Mouse (Mus musculus): ENCODE measurements at regions not wholly inside any gene's neighbourhood (a gene's known extent, or its start where the extent isn't known, plus 50 kb on each side); places are given as distances from the start of the nearest gene placed in this dataset.
"Not testable (repeated sequence)": the region's sequence is repeated elsewhere in the genome, so short reads cannot be mapped to it uniquely, and the experiment has no call there.

GRCm38 (mm10) chr15:8831720-8832620 lies 121.4 kb upstream of the Slc1a3 start:
- DNase-seq (ENCODE audit: inconsistent age in 2 of 2, low spot score in 1 of 2): no peak

DNA sequence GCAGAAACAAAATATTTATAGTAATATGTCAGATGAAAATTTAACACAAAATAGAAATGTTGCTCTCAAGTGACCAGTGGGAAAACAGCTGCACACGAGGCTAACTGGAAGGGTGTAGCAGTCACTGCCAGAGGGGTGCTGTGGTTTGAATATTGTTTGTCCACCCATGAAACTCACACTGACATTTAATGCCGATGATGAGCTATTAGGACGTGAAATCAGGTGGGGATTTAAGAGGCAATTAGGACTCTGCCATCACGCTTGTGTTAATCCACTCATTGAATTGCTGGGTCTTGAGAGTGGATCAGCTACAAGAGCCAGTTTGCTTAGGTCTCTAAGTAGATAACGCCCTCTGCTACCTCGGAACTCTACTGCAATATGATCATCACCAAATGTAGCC lies 114.3 kb upstream of the Slc1a3 start:
- DNase-seq (ENCODE audit: inconsistent age in 2 of 2, low spot score in 1 of 2): no peak

DNA sequence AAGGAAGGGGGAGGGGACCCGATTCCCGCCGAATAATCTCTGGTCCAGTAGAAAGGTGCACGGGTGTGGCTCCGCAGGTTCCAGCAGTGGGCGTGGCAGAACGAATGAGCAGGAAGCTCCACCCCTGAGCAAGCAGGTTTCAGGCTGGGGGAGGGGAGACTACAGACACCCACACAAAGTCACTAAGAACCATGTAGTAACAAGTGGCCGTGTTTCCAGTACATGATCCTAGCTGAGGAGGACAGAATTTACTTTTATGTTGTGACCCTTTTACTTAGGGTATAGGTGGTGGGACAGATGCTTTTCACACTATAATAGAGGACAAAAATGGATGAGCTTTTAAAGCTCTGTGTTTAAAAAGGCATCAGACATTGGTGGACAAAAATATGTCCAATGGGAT lies 112.2 kb upstream of the Slc1a3 start:
- not testable (repeated sequence) for DNase-seq (ENCODE audit: inconsistent age in 2 of 2, low spot score in 1 of 2)

DNA sequence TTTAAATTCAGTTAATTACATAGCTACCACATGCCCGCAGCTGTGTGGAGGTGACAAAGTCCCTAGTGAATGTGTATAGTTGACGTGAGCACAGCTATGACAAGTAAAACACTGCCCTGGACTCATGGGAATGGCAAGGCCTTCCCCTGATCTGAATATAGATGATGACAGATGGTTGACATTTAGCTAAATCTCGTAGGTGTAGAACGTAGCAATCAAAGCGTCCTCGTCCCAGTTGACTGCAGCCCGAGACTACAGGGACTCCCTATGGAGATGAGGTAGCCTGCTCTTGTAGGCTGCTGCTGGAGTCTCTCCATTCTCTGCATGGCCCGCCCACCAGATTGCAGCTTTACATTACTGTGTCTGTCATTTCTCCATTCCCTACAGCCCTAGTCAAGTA lies 107.0 kb upstream of the Slc1a3 start:
- no peak for DNase-seq (ENCODE audit: inconsistent age in 2 of 2, low spot score in 1 of 2)

DNA sequence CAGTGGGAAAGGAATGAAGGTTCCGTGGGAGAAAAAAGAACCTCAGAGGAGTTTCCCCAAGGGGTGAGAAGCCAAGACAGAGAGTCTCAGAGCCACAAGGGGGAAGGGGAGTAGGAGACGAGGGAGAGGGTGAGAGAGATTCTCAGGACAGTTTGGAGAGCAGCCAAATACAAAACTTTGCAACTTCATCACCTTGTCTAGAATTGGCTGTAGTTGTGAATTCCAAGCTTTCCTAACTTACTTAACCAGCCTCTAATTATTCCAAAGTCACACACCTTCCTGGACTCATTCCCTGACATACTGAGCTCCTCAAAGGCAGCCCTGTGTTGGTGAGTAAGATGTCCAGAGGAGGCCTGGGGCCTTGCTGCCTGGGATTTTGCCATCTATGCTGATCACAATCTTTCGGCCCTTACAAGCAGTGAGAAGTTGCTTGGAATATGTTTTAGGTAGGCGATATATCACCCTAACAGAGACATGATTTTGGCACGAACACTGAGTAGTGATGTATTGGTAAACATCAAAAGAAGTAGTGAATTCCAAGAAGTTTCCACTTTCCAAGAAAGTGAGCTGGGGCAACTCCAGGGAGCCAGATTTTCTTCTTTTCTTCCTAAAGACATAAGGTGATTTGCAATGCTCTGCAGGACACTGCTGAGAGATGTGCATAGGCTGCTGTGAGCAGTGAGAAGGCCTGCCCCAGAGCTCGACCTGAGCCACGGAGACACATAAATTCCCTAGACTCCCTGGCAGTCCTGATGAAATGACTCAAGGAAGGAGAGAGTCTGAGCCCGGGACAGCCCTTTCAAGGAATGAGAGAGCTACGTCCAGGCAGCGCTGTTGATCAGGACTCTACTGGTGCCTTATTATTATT lies 106.2 kb upstream of the Slc1a3 start:
- peak in 1 of 2 experiments; percentile 31 for DNase-seq (ENCODE audit: inconsistent age in 2 of 2, low spot score in 1 of 2)

- DNase-seq (ENCODE audit: inconsistent age in 2 of 2, low spot score in 1 of 2): no peak
Measured at GRCm38 (mm10) chr15:8815958-8816357, 105.4 kb upstream of the Slc1a3 start.

DNA sequence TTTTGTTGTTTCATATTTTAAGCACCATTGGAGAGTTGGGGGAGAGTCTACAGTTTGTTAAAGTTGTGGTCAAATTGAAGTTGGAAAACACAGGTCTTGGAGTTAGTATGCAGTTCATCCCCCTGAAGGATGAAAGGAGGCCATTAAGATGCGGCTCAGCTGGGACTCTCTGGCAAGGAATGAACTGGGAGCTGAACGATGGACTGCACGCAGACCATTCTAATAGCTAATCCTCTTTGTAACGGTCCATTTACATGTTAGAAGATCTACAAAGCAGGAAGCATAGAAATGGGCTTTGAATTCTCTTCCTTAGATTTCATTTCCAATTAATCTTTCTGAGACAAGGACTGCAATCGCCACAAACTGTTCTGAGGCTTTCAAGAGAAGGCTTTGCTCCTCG lies 104.7 kb upstream of the Slc1a3 start:
- no peak for DNase-seq (ENCODE audit: inconsistent age in 2 of 2, low spot score in 1 of 2)

GRCm38 (mm10) chr15:8806354-8806753 lies 95.8 kb upstream of the Slc1a3 start:
- DNase-seq (ENCODE audit: inconsistent age in 2 of 2, low spot score in 1 of 2): peak in 1 of 2 experiments; percentile 69

DNA sequence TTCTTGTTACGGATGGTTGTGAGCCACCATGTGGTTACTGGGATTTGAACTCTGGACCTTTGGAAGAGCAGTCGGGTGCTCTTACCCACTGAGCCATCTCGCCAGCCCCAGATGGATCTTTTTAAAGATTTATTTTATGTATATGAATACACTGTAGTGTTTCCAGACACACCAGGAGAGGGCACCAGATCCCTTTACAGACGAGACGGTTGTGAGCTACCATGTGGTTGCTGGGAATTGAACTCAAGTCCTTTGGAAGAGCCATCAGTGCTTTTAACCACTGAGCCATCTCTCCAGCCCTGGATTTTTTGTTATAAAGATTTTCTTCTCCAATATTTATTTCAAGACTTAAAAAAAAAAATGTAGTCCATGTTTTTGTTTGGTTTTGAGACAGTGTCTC lies 95.0 kb upstream of the Slc1a3 start:
- not testable (repeated sequence) for DNase-seq (ENCODE audit: inconsistent age in 2 of 2, low spot score in 1 of 2)

- DNase-seq (ENCODE audit: inconsistent age in 2 of 2, low spot score in 1 of 2): peak in 1 of 2 experiments; percentile 26
Measured at GRCm38 (mm10) chr15:8802058-8802457, 91.5 kb upstream of the Slc1a3 start.

DNA sequence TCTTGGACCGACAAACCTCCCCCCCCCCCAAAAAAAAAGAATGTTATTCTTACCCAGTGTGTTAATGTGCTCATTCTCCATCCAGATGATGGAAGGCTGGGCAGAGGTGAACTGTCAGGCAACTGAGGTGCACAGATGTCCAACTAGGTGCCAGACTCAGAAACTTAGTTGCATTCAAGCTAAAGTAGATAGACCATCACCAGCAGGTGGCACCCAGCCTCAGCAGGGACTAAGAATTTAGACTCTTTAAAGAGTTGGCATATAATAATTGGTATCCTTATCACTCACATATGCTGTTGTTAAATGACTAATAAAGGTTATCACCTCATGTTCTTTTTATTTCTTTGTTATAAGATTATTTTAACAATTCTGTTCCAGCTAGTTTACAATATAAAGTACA lies 86.5 kb upstream of the Slc1a3 start:
- DNase-seq (ENCODE audit: inconsistent age in 2 of 2, low spot score in 1 of 2): no peak

GRCm38 (mm10) chr15:8792106-8792505 lies 81.5 kb upstream of the Slc1a3 start:
- DNase-seq (ENCODE audit: inconsistent age in 2 of 2, low spot score in 1 of 2): no peak

DNA sequence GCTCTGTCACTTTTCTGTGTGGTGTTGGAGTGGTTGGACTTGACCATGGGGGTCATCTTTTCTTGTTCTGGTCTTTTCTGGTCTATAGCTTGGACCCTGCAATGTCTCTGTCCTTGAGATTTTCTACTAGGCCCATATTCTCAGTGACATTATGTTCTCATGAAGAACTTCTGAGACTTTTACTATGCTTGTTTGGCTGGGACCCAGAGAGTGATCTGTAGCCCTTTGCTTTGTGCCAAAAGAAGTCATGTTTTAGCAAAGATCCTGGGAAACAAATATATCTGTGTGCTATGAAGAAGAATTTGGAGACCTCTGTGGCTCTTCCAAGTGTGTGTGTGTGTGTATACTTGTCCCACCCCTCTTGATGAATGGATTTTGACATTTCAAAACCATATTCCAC lies 79.4 kb upstream of the Slc1a3 start:
- no peak for DNase-seq (ENCODE audit: inconsistent age in 2 of 2, low spot score in 1 of 2)

GRCm38 (mm10) chr15:8789000-8789399 lies 78.4 kb upstream of the Slc1a3 start:
- no peak for DNase-seq (ENCODE audit: inconsistent age in 2 of 2, low spot score in 1 of 2)

- peak in 1 of 2 experiments; percentile 44 for DNase-seq (ENCODE audit: inconsistent age in 2 of 2, low spot score in 1 of 2)
Measured at GRCm38 (mm10) chr15:8785537-8785936, 75.0 kb upstream of the Slc1a3 start.

DNA sequence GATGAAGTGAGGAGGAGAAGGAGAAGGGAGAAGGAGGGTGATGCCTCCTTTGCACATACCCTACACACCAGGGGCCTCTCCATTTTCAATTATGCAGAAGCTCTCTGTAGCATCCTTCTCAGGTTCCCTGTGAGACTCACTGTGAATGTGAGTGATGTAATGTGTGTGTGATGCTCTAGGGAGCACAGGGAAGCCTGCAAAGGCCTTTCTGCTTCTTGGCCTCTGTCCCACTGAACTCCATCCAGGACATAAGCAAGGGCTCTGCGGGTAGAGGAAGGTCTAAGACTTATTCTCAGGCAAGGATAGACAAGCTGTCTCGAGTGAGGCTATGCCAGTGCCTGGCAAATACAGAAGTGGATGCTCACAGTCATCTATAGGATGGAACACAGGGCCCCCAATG lies 73.0 kb upstream of the Slc1a3 start:
- DNase-seq (ENCODE audit: inconsistent age in 2 of 2, low spot score in 1 of 2): peak in 1 of 2 experiments; percentile 28

GRCm38 (mm10) chr15:8783036-8783435 lies 72.5 kb upstream of the Slc1a3 start:
- no peak for DNase-seq (ENCODE audit: inconsistent age in 2 of 2, low spot score in 1 of 2)

DNA sequence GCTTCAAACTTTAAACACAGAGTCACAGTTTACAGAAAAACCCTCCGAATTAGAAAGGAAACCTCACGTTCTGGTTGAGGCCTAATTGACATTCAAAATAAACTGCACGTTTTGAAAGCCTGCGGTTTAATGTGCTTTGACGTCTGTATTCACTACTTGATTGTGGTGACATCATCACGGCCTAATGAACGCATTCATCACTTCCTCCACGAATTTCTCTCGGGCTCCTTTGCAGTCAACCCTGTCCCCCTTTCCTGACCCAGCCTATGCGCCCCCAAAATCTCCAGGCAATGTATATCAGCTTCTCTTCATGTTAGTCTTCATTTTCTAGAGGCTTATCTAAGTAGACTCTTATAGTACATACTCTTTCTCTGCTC lies 71.6 kb upstream of the Slc1a3 start:
- DNase-seq (ENCODE audit: inconsistent age in 2 of 2, low spot score in 1 of 2): no peak

- peak in 1 of 2 experiments; percentile 54 for DNase-seq (ENCODE audit: inconsistent age in 2 of 2, low spot score in 1 of 2)
Measured at GRCm38 (mm10) chr15:8781159-8782130, 70.9 kb upstream of the Slc1a3 start.

- DNase-seq (ENCODE audit: inconsistent age in 2 of 2, low spot score in 1 of 2): peak in 1 of 2 experiments; percentile 48
Measured at GRCm38 (mm10) chr15:8780371-8780866, 69.9 kb upstream of the Slc1a3 start.
